Mouse (Mus musculus) hindbrain, embryonic 15.5 days (tissue): ENCODE measurements around the gene Spg7. TPM values are rescaled to one million over a fixed set of nuclear protein-coding genes. Genes with fewer than 3 reads are reported as not detected.

Experiments
- ATAC-seq: fragments of 200-750 bp; cut with Nextera tagmentation; 2 replicates; pipeline ENCODE4 v1.8.0; 2017; ENCODE audit warnings: low read depth, moderate number of reproducible peaks, moderate TSS enrichment; ENCODE audit not compliant: low FRiP score
- H3K27ac ChIP-seq: fragments of 300-500 bp; sonication (generic); replicated peaks from 2 replicates; pipeline ENCODE4 v1.5.1; 2015; ENCODE audit warnings: mild to moderate bottlenecking, inconsistent platforms
- H3K27me3 ChIP-seq: fragments of 300-500 bp; sonication (generic); 2 replicates; pipeline ENCODE4 v1.6.1; 2015; ENCODE audit warnings: control low read depth, inconsistent platforms
- H3K36me3 ChIP-seq: fragments of 300-500 bp; sonication (generic); 2 replicates; pipeline ENCODE4 v1.6.1; 2015; ENCODE audit warnings: control low read depth, inconsistent platforms
- H3K4me1 ChIP-seq: fragments of 300-500 bp; sonication (generic); replicated peaks from 2 replicates; pipeline ENCODE4 v1.6.1; 2015; ENCODE audit warnings: control low read depth, inconsistent platforms
- H3K4me2 ChIP-seq: fragments of 300-500 bp; sonication (generic); 2 replicates; pipeline ENCODE4 v1.6.1; 2015; ENCODE audit warnings: moderate library complexity, mild to moderate bottlenecking, inconsistent platforms
- H3K4me3 ChIP-seq: fragments of 300-500 bp; sonication (generic); 2 replicates; pipeline ENCODE4 v1.5.1; 2015; ENCODE audit warnings: mild to moderate bottlenecking, inconsistent platforms
- H3K9ac ChIP-seq: fragments of 300-500 bp; sonication (generic); 2 replicates; pipeline ENCODE4 v1.6.1; 2015; ENCODE audit warnings: inconsistent platforms
- H3K9me3 ChIP-seq: fragments of 300-500 bp; sonication (generic); 2 replicates; pipeline ENCODE4 v1.6.1; 2016; ENCODE audit warnings: control low read depth, inconsistent platforms
- WGBS: fragments of 180-500 bp; shearing (Covaris S2); methylation state at CpG from one replicate; pipeline ENCODE4 v1.1.7; 2015; 5-methylcytosine and 5-hydroxymethylcytosine counted together
- microRNA-seq: library from miRNA; unstranded; fragments of <30 nt; microRNA quantifications from one replicate; pipeline ENCODE4, GENCODE M21; 2016
- polyA plus RNA-seq: library from polyadenylated mRNA; unstranded; fragments of >200 nt; fragmentation: Nextera tagmentation; extraction: Ambion mirVana; gene quantifications from 2 replicates; pipeline ENCODE4 v1.2.1, GENCODE M21; 2015

Gene Spg7
- polyA plus RNA-seq, 1 experiment from 2014 or later = 49.1 TPM

GRCm38 (mm10) chr8:123138741-123139140 is 76.0 kb downstream of the Spg7 start:
- Histone ChIP-seq H3K4me1 (peaks cover 30% of the 10 kb centered on the region), H3K27ac (no peak overlapping the region), H3K4me2 (no peak overlapping the region), H3K4me3 (no peak overlapping the region), H3K9ac (no peak overlapping the region), H3K27me3 (no peaks in the 10 kb centered on the region), H3K36me3 (no peaks in the 10 kb centered on the region), H3K9me3 (no peaks in the 10 kb centered on the region)
- 64% methylated on average over 4 of the region's 4 CpGs for WGBS
- no peak for ATAC-seq

GRCm38 (mm10) chr8:123141741-123142462 is 79.2 kb downstream of the Spg7 start:
- ATAC-seq = no peak
- WGBS = 72% methylated on average over 14 of the region's 14 CpGs

GRCm38 (mm10) chr8:123145279-123145678 is 82.5 kb downstream of the Spg7 start:
- ATAC-seq = no peak
- H3K27ac ChIP-seq = no peak overlapping the region
- H3K9ac ChIP-seq = no peak overlapping the region
- H3K27me3 ChIP-seq = no peaks in the 10 kb centered on the region
- WGBS = 63% methylated on average over 6 of the region's 6 CpGs
- no peaks in the 10 kb centered on the region for H3K36me3 ChIP-seq
- H3K9me3 ChIP-seq = no peaks in the 10 kb centered on the region
- no peak overlapping the region for H3K4me2 ChIP-seq
- no peak overlapping the region for H3K4me3 ChIP-seq
- H3K4me1 ChIP-seq = no peaks in the 10 kb centered on the region

More at GRCm38 (mm10) chr8:123141741-123142462, 79.2 kb downstream of the Spg7 start:
- no peaks in the 10 kb centered on the region for H3K27me3 ChIP-seq
- H3K9ac ChIP-seq = no peak overlapping the region
- no peak overlapping the region for H3K4me3 ChIP-seq
- H3K4me2 ChIP-seq = no peak overlapping the region
- H3K36me3 ChIP-seq = no peaks in the 10 kb centered on the region
- H3K4me1 ChIP-seq = peaks cover 12% of the 10 kb centered on the region
- 0 out of 2 replicates have a peak overlapping the region, but pooled peaks have one; percentile 47 for H3K27ac ChIP-seq
- H3K9me3 ChIP-seq = no peaks in the 10 kb centered on the region

- Histone ChIP-seq H3K36me3 (no peaks in the 10 kb centered on the region), H3K9ac (no peak overlapping the region), H3K27ac (no peak overlapping the region; the same call in 1 of the 2 replicates), H3K27me3 (no peaks in the 10 kb centered on the region), H3K9me3 (no peaks in the 10 kb centered on the region), H3K4me1 (no peaks in the 10 kb centered on the region), H3K4me2 (no peak overlapping the region), H3K4me3 (no peak overlapping the region)
- WGBS = 81% methylated on average over 7 of the region's 7 CpGs
- no peak for ATAC-seq
Observed at GRCm38 (mm10) chr8:123146390-123146789, 83.6 kb downstream of the Spg7 start.

Small RNA genes lying within 50 kb of the gene (microRNA-seq; reads per million reads assigned to microRNA genes)
- gene Mir7079 = not detected
- not detected for gene Mir7080

Other genes starting within 250 kb of the Spg7 start
- 1.8 and 2.1 TPM in 2 replicates for gene Cdh15, start 215.0 kb upstream of the Spg7 start, polyA plus RNA-seq
- 65.3 and 70.8 TPM in 2 replicates for gene Ankrd11, start 20.7 kb upstream of the Spg7 start, polyA plus RNA-seq
- 632 and 725 TPM in 2 replicates for gene Rpl13, start 39.4 kb downstream of the Spg7 start, polyA plus RNA-seq
- gene Cpne7, start 54.4 kb downstream of the Spg7 start, polyA plus RNA-seq = 4.3 and 4.5 TPM in 2 replicates
- 1.6 TPM in 2 replicates for gene Sult5a1, start 95.4 kb downstream of the Spg7 start, polyA plus RNA-seq
- 0.18 and 0.50 TPM in 2 replicates for gene Dpep1, start 123.3 kb downstream of the Spg7 start, polyA plus RNA-seq
- gene Chmp1a, start 149.8 kb downstream of the Spg7 start, polyA plus RNA-seq = 200 and 215 TPM in 2 replicates
- gene Spata33, start 149.9 kb downstream of the Spg7 start, polyA plus RNA-seq = 6.2 and 8.7 TPM in 2 replicates
- 45.2 and 48.5 TPM in 2 replicates for gene Cdk10, start 161.9 kb downstream of the Spg7 start, polyA plus RNA-seq
- gene Spata2l, start 173.3 kb downstream of the Spg7 start, polyA plus RNA-seq = 10.1 and 11.4 TPM in 2 replicates
- 24.7 and 25.2 TPM in 2 replicates for gene Zfp276, start 191.3 kb downstream of the Spg7 start, polyA plus RNA-seq
- 58.8 and 66.6 TPM in 2 replicates for gene Vps9d1, start 191.4 kb downstream of the Spg7 start, polyA plus RNA-seq